Mouse (Mus musculus) liver, embryonic 11.5 days (tissue): ENCODE results near the gene Nrn1l. TPM values are rescaled to one million over a fixed set of nuclear protein-coding genes. Genes with fewer than 3 reads are reported as not detected.

ENCODE experiments used
- ATAC-seq: fragments of 200-750 bp; cut with Nextera tagmentation; replicated peaks from 2 replicates; pipeline ENCODE4 v1.8.0; 2017; ENCODE audit warnings: moderate number of reproducible peaks, mild to moderate bottlenecking, moderate TSS enrichment, moderate library complexity; ENCODE audit not compliant: low FRiP score
- DNase-seq: peaks from one replicate; pipeline ENCODE4 v3.0.0-alpha.2; 2017; ENCODE audit warnings: low spot score
- H3K27ac ChIP-seq: fragments of 300-500 bp; sonication (generic); 2 replicates; pipeline ENCODE4 v1.5.1; 2014; ENCODE audit warnings: mild to moderate bottlenecking, low read depth, low read length, control low read depth
- H3K27me3 ChIP-seq: fragments of 300-500 bp; sonication (generic); replicated peaks from 2 replicates; pipeline ENCODE4 v1.6.1; 2014; ENCODE audit warnings: low read length, mixed read lengths; ENCODE audit not compliant: control insufficient read depth, insufficient read depth
- H3K36me3 ChIP-seq: fragments of 300-500 bp; sonication (generic); 2 replicates; pipeline ENCODE4 v1.6.1; 2014; ENCODE audit warnings: mild to moderate bottlenecking, low read length, moderate library complexity, mixed read lengths; ENCODE audit not compliant: control insufficient read depth, insufficient read depth
- H3K4me1 ChIP-seq: fragments of 300-500 bp; sonication (generic); replicated peaks from 2 replicates; pipeline ENCODE4 v1.6.1; 2014; ENCODE audit warnings: low read length, mixed read lengths; ENCODE audit not compliant: control insufficient read depth, insufficient read depth
- H3K4me2 ChIP-seq: fragments of 300-500 bp; sonication (generic); 2 replicates; pipeline ENCODE4 v1.6.1; 2014; ENCODE audit warnings: mild to moderate bottlenecking, control low read depth, moderate library complexity
- H3K4me3 ChIP-seq: fragments of 300-500 bp; sonication (generic); 2 replicates; pipeline ENCODE4 v1.5.1; 2014; ENCODE audit warnings: low read depth, low read length, control low read depth
- H3K9ac ChIP-seq: fragments of 300-500 bp; sonication (generic); 2 replicates; pipeline ENCODE4 v1.6.1; 2014; ENCODE audit warnings: low read depth, low read length, control low read depth
- H3K9me3 ChIP-seq: fragments of 300-500 bp; sonication (generic); 2 replicates; pipeline ENCODE4 v1.6.1; 2016; ENCODE audit warnings: low read length, inconsistent platforms, mixed read lengths; ENCODE audit not compliant: control insufficient read depth
- WGBS: fragments of 180-500 bp; shearing (Covaris S2); extraction: QIAGEN DNeasy Blood & Tissue Kit; methylation state at CpG from one replicate; pipeline ENCODE4 v1.1.7; 2014; 5-methylcytosine and 5-hydroxymethylcytosine counted together
- polyA plus RNA-seq: library from polyadenylated mRNA; unstranded; fragments of >200 nt; fragmentation: Nextera tagmentation; extraction: Ambion mirVana; gene quantifications from 2 replicates; pipeline ENCODE4 v1.2.1, GENCODE M21; 2014

Nrn1l gene
- polyA plus RNA-seq, 1 experiment from 2014 or later = not detected

GRCm38 (mm10) chr8:105935105-105935504 lies 41.7 kb downstream of the Nrn1l start:
- peak overlapping the region; percentile 78 for H3K9ac ChIP-seq

GRCm38 (mm10) chr8:105935863-105936603 lies 42.7 kb downstream of the Nrn1l start:
- 24% methylated on average over 7 of the region's 7 CpGs for WGBS
- no peaks in the 10 kb centered on the region; the same call in 1 of the 2 replicates for H3K9me3 ChIP-seq
- peak overlapping the region; percentile 92 for H3K4me2 ChIP-seq
- H3K4me3 ChIP-seq = peak overlapping the region; percentile 85
- peak overlapping the region; percentile 78 for H3K9ac ChIP-seq
- no peaks in the 10 kb centered on the region for H3K27me3 ChIP-seq
- peaks cover 12% of the 10 kb centered on the region for H3K36me3 ChIP-seq
- no peak for DNase-seq
- ATAC-seq = 0 out of 2 replicates have a peak, but pooled peaks have one; percentile 10
- H3K27ac ChIP-seq = peak overlapping the region; percentile 90
- H3K4me1 ChIP-seq = peaks cover 28% of the 10 kb centered on the region

More at GRCm38 (mm10) chr8:105935105-105935504, 41.7 kb downstream of the Nrn1l start:
- no peaks in the 10 kb centered on the region for H3K27me3 ChIP-seq
- WGBS = 35% methylated on average over 6 of the region's 6 CpGs
- peaks cover 28% of the 10 kb centered on the region for H3K4me1 ChIP-seq
- ATAC-seq = no peak
- peak overlapping the region; percentile 85 for H3K4me3 ChIP-seq
- H3K4me2 ChIP-seq = peak overlapping the region; percentile 92
- H3K9me3 ChIP-seq = no peaks in the 10 kb centered on the region; the same call in 1 of the 2 replicates
- peak overlapping the region; percentile 90 for H3K27ac ChIP-seq
- peaks cover 14% of the 10 kb centered on the region for H3K36me3 ChIP-seq
- DNase-seq = no peak

- ATAC-seq (peak; percentile 83), DNase-seq (peak; percentile 86)
- Histone ChIP-seq H3K9me3 (no peaks in the 10 kb centered on the region; the same call in 1 of the 2 replicates), H3K9ac (peak overlapping the region; percentile 78), H3K4me3 (peak overlapping the region; percentile 85), H3K4me2 (peak overlapping the region; percentile 92), H3K27me3 (no peaks in the 10 kb centered on the region), H3K4me1 (peaks cover 28% of the 10 kb centered on the region), H3K27ac (peak overlapping the region; percentile 90), H3K36me3 (peaks cover 20% of the 10 kb centered on the region)
- 1% methylated on average over 30 of the region's 30 CpGs for WGBS
These were observed 43.6 kb downstream of the Nrn1l start for GRCm38 (mm10) chr8:105936866-105937475.

- H3K27ac ChIP-seq = peak overlapping the region; percentile 84
- no peaks in the 10 kb centered on the region for H3K27me3 ChIP-seq
- peak; percentile 14; the same call in 1 of the 2 replicates for ATAC-seq
- DNase-seq = peak; percentile 67
- peaks cover 18% of the 10 kb centered on the region for H3K36me3 ChIP-seq
- H3K4me1 ChIP-seq = peaks cover 28% of the 10 kb centered on the region
- peak overlapping the region; percentile 78 for H3K9ac ChIP-seq
- H3K4me3 ChIP-seq = peak overlapping the region; percentile 85
- H3K9me3 ChIP-seq = no peaks in the 10 kb centered on the region; the same call in 1 of the 2 replicates
- H3K4me2 ChIP-seq = peak overlapping the region; percentile 92
- under 1% methylated on average over 33 of the region's 33 CpGs for WGBS
These were observed 44.3 kb downstream of the Nrn1l start for GRCm38 (mm10) chr8:105937496-105938305.

GRCm38 (mm10) chr8:105938306-105938669 lies 44.9 kb downstream of the Nrn1l start, which contains the start of gene Psmb10:
TSS of gene Psmb10 (minus strand) at chr8:105938444.
- peak within 1 kb of the TSS; percentile 85 for H3K4me3 ChIP-seq
- H3K27me3 ChIP-seq = no peaks in the 10 kb centered on the region
- peak within 1 kb of the TSS; percentile 78 for H3K9ac ChIP-seq
- no peaks in the 10 kb centered on the region; the same call in 1 of the 2 replicates for H3K9me3 ChIP-seq
- peak within 1 kb of the TSS; percentile 92 for H3K4me2 ChIP-seq
- 17% methylated on average over 4 of the region's 4 CpGs for WGBS
- ATAC-seq (no peak), DNase-seq (peak; percentile 42)
- H3K36me3 ChIP-seq = peaks cover 22% of the 10 kb centered on the region
- peak within 1 kb of the TSS; percentile 84 for H3K27ac ChIP-seq
- peaks cover 32% of the 10 kb centered on the region for H3K4me1 ChIP-seq

- Histone ChIP-seq H3K36me3 (peaks cover 46% of the 10 kb centered on the region), H3K27ac (peak overlapping the region; percentile 26; the same call in 1 of the 2 replicates), H3K9ac (peak overlapping the region; percentile 5; the same call in 1 of the 2 replicates), H3K4me1 (peaks cover 19% of the 10 kb centered on the region), H3K4me2 (peak overlapping the region; percentile 52), H3K9me3 (no peaks in the 10 kb centered on the region; the same call in 1 of the 2 replicates), H3K27me3 (no peaks in the 10 kb centered on the region), H3K4me3 (peak overlapping the region; percentile 41)
- ATAC-seq = no peak
- DNase-seq = no peak
- WGBS = 86% methylated on average over 11 of the region's 11 CpGs
These were observed 48.7 kb downstream of the Nrn1l start for GRCm38 (mm10) chr8:105942026-105942425.

- Histone ChIP-seq H3K9ac (no peak overlapping the region), H3K4me3 (peak overlapping the region; percentile 41), H3K36me3 (peaks cover 50% of the 10 kb centered on the region), H3K27ac (peak overlapping the region; percentile 64; the same call in 1 of the 2 replicates), H3K9me3 (no peaks in the 10 kb centered on the region; the same call in 1 of the 2 replicates), H3K27me3 (no peaks in the 10 kb centered on the region), H3K4me2 (peak overlapping the region; percentile 54), H3K4me1 (peaks cover 19% of the 10 kb centered on the region)
- WGBS = 88% methylated on average over 5 of the region's 5 CpGs
- ATAC-seq (peak; percentile 13; the same call in 1 of the 2 replicates), DNase-seq (no peak)
These were observed 49.2 kb downstream of the Nrn1l start for GRCm38 (mm10) chr8:105942542-105942941.

GRCm38 (mm10) chr8:105943321-105943739 lies 50.0 kb downstream of the Nrn1l start, which contains the start of gene Lcat:
TSS of gene Lcat (minus strand) at chr8:105943382.
- no peaks in the 10 kb centered on the region for H3K27me3 ChIP-seq
- H3K4me3 ChIP-seq = peak within 1 kb of the TSS; percentile 41
- peak within 1 kb of the TSS; percentile 64 for H3K27ac ChIP-seq
- ATAC-seq (peak; percentile 63), DNase-seq (peak; percentile 56)
- peak within 1 kb of the TSS; percentile 54 for H3K4me2 ChIP-seq
- peaks cover 52% of the 10 kb centered on the region for H3K36me3 ChIP-seq
- no peaks in the 10 kb centered on the region; the same call in 1 of the 2 replicates for H3K9me3 ChIP-seq
- WGBS = 69% methylated on average over 8 of the region's 8 CpGs
- H3K4me1 ChIP-seq = peaks cover 15% of the 10 kb centered on the region
- H3K9ac ChIP-seq = 0 out of 2 replicates have a peak within 1 kb of the TSS, but pooled peaks have one; percentile 12
